Mouse (Mus musculus): ENCODE data around the gene Tmigd3.

- TF ChIP-seq POLR2A (IDR thresholded peaks at IDR 0.05; ENCODE audit: low read depth, low read length) (no peak; the same call in 1 of the 2 replicates), CTCF (IDR thresholded peaks at IDR 0.05; ENCODE audit: extremely low read depth, insufficient read depth, insufficient read length, insufficient replicate concordance) (no peak)
Measured at GRCm38 (mm10) chr3:105900716-105901115, 30.0 kb downstream of the Tmigd3 start.
